Mouse (Mus musculus) T-helper 17 cell (primary cell): Measurements from ENCODE around the gene Olfr1209.

Experiments used
- in situ Hi-C, 2 experiments: fragments of 300-600 bp; cut with MboI, MseI; formaldehyde crosslinking; loops; 1 replicate in 1 of 2; 2 replicates in 1 of 2; pipeline ENCODE4 v1.15.1; 2025; ENCODE audit warnings: high pct_unique_total_duplicates in 2 of 2

The Olfr1209 gene

GRCm38 (mm10) chr2:88915057-88915456, at the start of gene Olfr1209:
TSS of gene Olfr1209 (minus strand) at chr2:88915157.
- in situ Hi-C loops = no loop called here

- in situ Hi-C loops = no loop called here
Observed at GRCm38 (mm10) chr2:88953669-88954068, 38.7 kb upstream of the Olfr1209 start, which contains the start of gene Olfr1212. TSS of gene Olfr1212 (plus strand) at chr2:88953969.

DNA sequence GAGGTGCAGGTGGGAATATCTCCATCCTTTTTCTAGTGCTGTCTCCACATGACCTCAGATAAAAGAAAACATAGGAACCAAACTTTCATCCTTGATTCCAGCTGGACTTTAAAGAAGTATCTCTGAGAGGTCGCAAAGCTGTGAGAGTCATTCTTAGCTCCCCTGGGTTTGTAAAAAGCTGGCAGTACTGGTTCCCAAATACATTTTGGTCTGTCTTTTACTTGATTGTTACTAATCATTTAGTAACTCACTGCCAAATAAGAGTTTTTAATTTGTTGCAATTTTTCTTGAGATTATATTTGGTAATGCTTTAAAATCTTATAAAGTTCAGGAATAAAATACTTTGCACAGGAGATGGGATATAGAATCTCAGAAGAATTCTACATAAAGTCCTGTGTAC, 23.1 kb upstream of the Olfr1209 start, which contains the start of gene Olfr1211:
Gene Olfr1211 (minus strand): TSS at position 101 of the 400 bp plus-strand sequence.
- in situ Hi-C loops = no loop called here

DNA sequence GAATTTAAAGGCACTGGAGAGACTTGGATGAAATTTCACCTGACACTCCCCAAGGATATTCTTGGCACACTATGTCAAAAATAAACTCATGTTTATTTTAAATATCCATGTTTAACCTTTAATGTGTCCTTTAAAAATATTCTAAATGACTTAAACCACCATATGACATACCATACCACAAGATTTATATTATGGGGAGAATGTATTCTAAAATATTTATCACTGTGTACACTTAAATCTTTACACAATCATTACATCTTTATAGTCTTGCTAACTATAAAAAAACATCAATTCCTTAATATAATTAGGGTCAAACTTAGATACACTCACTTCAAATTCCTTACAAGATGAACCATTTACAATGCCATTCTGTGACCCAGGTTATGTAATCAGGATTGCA, 12.7 kb downstream of the Olfr1209 start, which contains the start of gene Olfr1208:
Gene Olfr1208 (minus strand): TSS at position 101 of the 400 bp plus-strand sequence.
- in situ Hi-C loops = no loop called here

- in situ Hi-C loops = no loop called here
Observed at GRCm38 (mm10) chr2:88862931-88863330, 52.0 kb downstream of the Olfr1209 start, which contains the start of gene Olfr1206. TSS of gene Olfr1206 (plus strand) at chr2:88863231.
